Mouse (Mus musculus): ENCODE measurements around the gene Atp1a2.
"Not testable (repeated sequence)": the region's sequence is repeated elsewhere in the genome, so short reads cannot be mapped to it uniquely, and the experiment has no call there.

Atp1a2 gene

GRCm38 (mm10) chr1:172271765-172272164 is 26.1 kb downstream of the Atp1a2 start:
- DNase-seq (ENCODE audit: low read depth): no peak

GRCm38 (mm10) chr1:172271208-172271607 is 26.7 kb downstream of the Atp1a2 start:
- no peak for DNase-seq (ENCODE audit: low read depth)

GRCm38 (mm10) chr1:172261477-172262078 is 36.3 kb downstream of the Atp1a2 start, which contains the start of gene Igsf8:
Gene Igsf8 (plus strand): TSS chr1:172261641.
- DNase-seq (ENCODE audit: low read depth): no peak

GRCm38 (mm10) chr1:172258314-172258713 is 39.5 kb downstream of the Atp1a2 start, which contains the start of gene Atp1a4:
Gene Atp1a4 (minus strand): TSS chr1:172258414.
- DNase-seq (ENCODE audit: low read depth): no peak

- peak; percentile 10 for DNase-seq (ENCODE audit: low read depth)
Observed at GRCm38 (mm10) chr1:172247679-172248078, 50.2 kb downstream of the Atp1a2 start.

GRCm38 (mm10) chr1:172247216-172247615 is 50.6 kb downstream of the Atp1a2 start:
- DNase-seq (ENCODE audit: low read depth): no peak

- not testable (repeated sequence) for DNase-seq (ENCODE audit: low read depth)
Observed at GRCm38 (mm10) chr1:172244645-172245044, 53.2 kb downstream of the Atp1a2 start.

- DNase-seq (ENCODE audit: low read depth): no peak
Observed at GRCm38 (mm10) chr1:172243547-172244205, 54.2 kb downstream of the Atp1a2 start.

- no peak for DNase-seq (ENCODE audit: low read depth)
Observed at GRCm38 (mm10) chr1:172242401-172242800, 55.5 kb downstream of the Atp1a2 start.

GRCm38 (mm10) chr1:172240945-172241708 is 56.7 kb downstream of the Atp1a2 start:
- no peak for DNase-seq (ENCODE audit: low read depth)

GRCm38 (mm10) chr1:172229215-172229614 is 68.6 kb downstream of the Atp1a2 start:
- no peak for DNase-seq (ENCODE audit: low read depth)

GRCm38 (mm10) chr1:172228209-172228608 is 69.7 kb downstream of the Atp1a2 start:
- no peak for DNase-seq (ENCODE audit: low read depth)
